Mouse (Mus musculus): ENCODE data around the gene Srp72. TPM values are rescaled to one million over a fixed set of nuclear protein-coding genes. Genes with fewer than 3 reads are reported as not detected.

Srp72 gene
- total and polyA plus RNA-seq, 3 experiments, result 77.4 to 148 (median 85.2) TPM

GRCm38 (mm10) chr5:76959587-76959986 lies 14.9 kb upstream of the Srp72 start:
- no peak overlapping the region for H3K4me2 ChIP-seq (ENCODE audit: insufficient read depth, low read depth, poor library complexity, severe bottlenecking)
- peaks cover 0 to 30% of the 10 kb centered on the region in 2 experiments; a peak in 2 of 4 replicates for H3K4me1 ChIP-seq (ENCODE audit: control insufficient read depth in 1 of 2, insufficient read depth in 2 of 2)
- no peak overlapping the region for H3K9ac ChIP-seq (ENCODE audit: insufficient read depth, low read depth)
- H3K4me3 ChIP-seq (replicated peaks in 1 of 3; ENCODE audit: low read depth in 2 of 3, low read length in 2 of 3, poor library complexity in 1 of 3), result no peak overlapping the region
- peaks cover 19% of the 10 kb centered on the region for H3K79me2 ChIP-seq (replicated peaks; ENCODE audit: control insufficient read depth, extremely low read depth, insufficient read depth, poor library complexity, severe bottlenecking)
- no peaks in the 10 kb centered on the region for H3K9me3 ChIP-seq (replicated peaks; ENCODE audit: low read length)
- no peaks in the 10 kb centered on the region for H3K27me3 ChIP-seq (replicated peaks)
- dilution Hi-C loops (cut with MboI; ENCODE audit: extremely low pct_ligation_motif_present, extremely low pct_unique_long_range_greater_than_20kb, low sequenced_read_pairs) (no loop called here), in situ Hi-C loops (cut with MboI; ENCODE audit: low pct_ligation_motif_present, low pct_unique_long_range_greater_than_20kb, low sequenced_read_pairs) (no loop called here)
- no peak for TF ChIP-seq ZMIZ1 (IDR thresholded peaks at IDR 0.05; ENCODE audit: low read depth, low read length)
- no peak for TF ChIP-seq TBP (conservative IDR thresholded peaks at IDR 0.05; ENCODE audit: low read depth, low read length)
- TF ChIP-seq KAT2A (IDR thresholded peaks at IDR 0.05; ENCODE audit: insufficient replicate concordance, low read length), result no peak
- no peak for TF ChIP-seq RAD21 (IDR thresholded peaks at IDR 0.05; ENCODE audit: low read depth, low read length)
- no peak for TF ChIP-seq NRF1 (IDR thresholded peaks at IDR 0.05; ENCODE audit: low read depth, low read length)
- TF ChIP-seq ZKSCAN1 (IDR thresholded peaks at IDR 0.05; ENCODE audit: borderline replicate concordance, low read depth, low read length), result no peak
- TF ChIP-seq USF1 (IDR thresholded peaks at IDR 0.05; ENCODE audit: low read depth, low read length), result no peak
- no peak for TF ChIP-seq ZC3H11A (IDR thresholded peaks at IDR 0.05; ENCODE audit: low read depth, low read length)
- TF ChIP-seq MAX (IDR thresholded peaks at IDR 0.05; ENCODE audit: low read length), result no peak
- no peak for TF ChIP-seq BHLHE40 (IDR thresholded peaks at IDR 0.05; ENCODE audit: low read depth, low read length)
- TF ChIP-seq CTCF (conservative IDR thresholded peaks at IDR 0.05 in 1 of 2, IDR thresholded peaks at IDR 0.05 in 1 of 2; ENCODE audit: low read depth in 2 of 2, low read length in 2 of 2), result no peak
- no peak for TF ChIP-seq IRF4 (IDR thresholded peaks at IDR 0.05; ENCODE audit: low read depth, low read length)
- no peak for TF ChIP-seq SIN3A (IDR thresholded peaks at IDR 0.05; ENCODE audit: low read length)
- TF ChIP-seq ELF1 (IDR thresholded peaks at IDR 0.05; ENCODE audit: low read depth, low read length), result no peak
- TF ChIP-seq POLR2AphosphoS2 (IDR thresholded peaks at IDR 0.05; ENCODE audit: low read depth, low read length), result no peak
- H3K27ac ChIP-seq (ENCODE audit: insufficient read depth, low read depth), result no peak overlapping the region
- DNase-seq (ENCODE audit: extremely low read depth), result no peak
- peaks cover 60 to 93% of the 10 kb centered on the region in 2 experiments for H3K36me3 ChIP-seq (replicated peaks in 1 of 2; ENCODE audit: control insufficient read depth in 1 of 2, insufficient read depth in 1 of 2, low read length in 1 of 2)

GRCm38 (mm10) chr5:76962545-76962944 lies 11.9 kb upstream of the Srp72 start:
- Histone ChIP-seq H3K9me3 (replicated peaks; ENCODE audit: low read length) (no peaks in the 10 kb centered on the region), H3K4me3 (replicated peaks in 1 of 3; ENCODE audit: low read depth in 2 of 3, low read length in 2 of 3, poor library complexity in 1 of 3) (no peak overlapping the region), H3K79me2 (replicated peaks; ENCODE audit: control insufficient read depth, extremely low read depth, insufficient read depth, poor library complexity, severe bottlenecking) (peaks cover 3% of the 10 kb centered on the region; the same call in 1 of the 2 replicates), H3K36me3 (replicated peaks in 1 of 2; ENCODE audit: control insufficient read depth in 1 of 2, insufficient read depth in 1 of 2, low read length in 1 of 2) (peaks cover 63 to 92% of the 10 kb centered on the region in 2 experiments), H3K27me3 (replicated peaks) (no peaks in the 10 kb centered on the region), H3K27ac (ENCODE audit: insufficient read depth, low read depth) (no peak overlapping the region), H3K4me1 (ENCODE audit: control insufficient read depth in 1 of 2, insufficient read depth in 2 of 2) (peaks cover 0 to 4% of the 10 kb centered on the region in 2 experiments; a peak in 1 of 4 replicates), H3K4me2 (ENCODE audit: insufficient read depth, low read depth, poor library complexity, severe bottlenecking) (no peak overlapping the region), H3K9ac (ENCODE audit: insufficient read depth, low read depth) (no peak overlapping the region)
- no peak for TF ChIP-seq NRF1 (IDR thresholded peaks at IDR 0.05; ENCODE audit: low read depth, low read length)
- TF ChIP-seq MAZ (IDR thresholded peaks at IDR 0.05; ENCODE audit: low read depth, low read length), result no peak
- no peak for TF ChIP-seq UBTF (IDR thresholded peaks at IDR 0.05; ENCODE audit: low read depth, low read length)
- TF ChIP-seq KAT2A (IDR thresholded peaks at IDR 0.05; ENCODE audit: insufficient replicate concordance, low read length), result no peak
- no peak for TF ChIP-seq USF1 (IDR thresholded peaks at IDR 0.05; ENCODE audit: low read depth, low read length)
- TF ChIP-seq JUND (conservative IDR thresholded peaks at IDR 0.05; ENCODE audit: low read depth, low read length), result no peak
- TF ChIP-seq ZMIZ1 (IDR thresholded peaks at IDR 0.05; ENCODE audit: low read depth, low read length), result no peak
- no peak for TF ChIP-seq MAX (IDR thresholded peaks at IDR 0.05; ENCODE audit: low read length)
- in situ Hi-C loops (cut with MboI; ENCODE audit: low pct_ligation_motif_present, low pct_unique_long_range_greater_than_20kb, low sequenced_read_pairs), result no loop called here
- DNase-seq (ENCODE audit: extremely low read depth), result no peak
- dilution Hi-C loops (cut with MboI; ENCODE audit: extremely low pct_ligation_motif_present, extremely low pct_unique_long_range_greater_than_20kb, low sequenced_read_pairs), result no loop called here
